Mouse (Mus musculus) small intestine, adult 2 months (tissue): Measurements from ENCODE around the gene Kat7. TPM values are rescaled to one million over a fixed set of nuclear protein-coding genes. Genes with fewer than 3 reads are reported as not detected.

Source experiments
- H3K27ac ChIP-seq: fragments of 200-500 bp; 2 replicates; pipeline ENCODE4 v1.5.1; 2012; ENCODE audit warnings: low read depth, low read length, control low read depth, inconsistent platforms; ENCODE audit not compliant: insufficient read depth
- H3K27me3 ChIP-seq: fragments of 200-500 bp; 2 replicates; pipeline ENCODE4 v1.6.1; 2012; ENCODE audit warnings: mild to moderate bottlenecking, moderate library complexity, low read length, inconsistent platforms; ENCODE audit not compliant: control insufficient read depth, insufficient read depth
- H3K36me3 ChIP-seq: fragments of 200-500 bp; 2 replicates; pipeline ENCODE4 v1.6.1; 2012; ENCODE audit warnings: mild to moderate bottlenecking, low read length, control low read depth, inconsistent platforms; ENCODE audit not compliant: control insufficient read depth, insufficient read depth
- H3K4me1 ChIP-seq: fragments of 200-500 bp; 2 replicates; pipeline ENCODE4 v1.6.1; 2012; ENCODE audit warnings: low read length, inconsistent platforms, mixed read lengths; ENCODE audit not compliant: control insufficient read depth, insufficient read depth, insufficient read length
- H3K4me3 ChIP-seq: fragments of 200-500 bp; 2 replicates; pipeline ENCODE4 v1.5.1; 2012; ENCODE audit warnings: low read depth, mild to moderate bottlenecking, control low read depth, inconsistent platforms, low read length, moderate library complexity
- CTCF ChIP-seq: fragments of 200-500 bp; IDR thresholded peaks from 2 replicates; pipeline ENCODE4 v1.5.1; 2012; ENCODE audit warnings: low read depth, mild to moderate bottlenecking, control low read depth, inconsistent platforms, low read length, moderate library complexity, mixed read lengths; ENCODE audit not compliant: insufficient replicate concordance, insufficient read length; ENCODE audit errors: extremely low read depth
- POLR2A ChIP-seq: fragments of 200-500 bp; IDR thresholded peaks from 2 replicates; pipeline ENCODE4 v1.6.1; 2012; ENCODE audit warnings: low read depth, mild to moderate bottlenecking, control low read depth, inconsistent platforms, low read length, moderate library complexity
- WGBS: fragments of 180-500 bp; shearing (Covaris S2); methylation state at CpG from one replicate; pipeline ENCODE4 v1.1.7; 2018; 5-methylcytosine and 5-hydroxymethylcytosine counted together
- polyA plus RNA-seq: library from polyadenylated mRNA; depleted of rRNA; stranded (reverse); fragments of >200 nt; gene quantifications from 2 replicates; pipeline ENCODE4 v1.2.3, GENCODE M21; 2012

The Kat7 gene
- polyA plus RNA-seq, 1 experiment = 19.4 TPM

GRCm38 (mm10) chr11:95254165-95254564, 55.9 kb downstream of the Kat7 start:
- no peaks in the 10 kb centered on the region for H3K36me3 ChIP-seq
- no peaks in the 10 kb centered on the region for H3K27me3 ChIP-seq
- WGBS = 80% methylated on average over 8 of the region's 8 CpGs
- no peak overlapping the region for H3K4me3 ChIP-seq
- peaks cover 3% of the 10 kb centered on the region; the same call in 1 of the 2 replicates for H3K4me1 ChIP-seq
- TF ChIP-seq CTCF = no peak
- H3K27ac ChIP-seq = no peak overlapping the region

- Histone ChIP-seq H3K4me3 (no peak overlapping the region), H3K36me3 (no peaks in the 10 kb centered on the region), H3K27ac (no peak overlapping the region), H3K27me3 (0 out of 2 replicates have a peak, but pooled peaks cover 3% of the 10 kb centered on the region), H3K4me1 (peaks cover 3% of the 10 kb centered on the region; the same call in 1 of the 2 replicates)
- 72% methylated on average over 6 of the region's 6 CpGs for WGBS
- TF ChIP-seq CTCF (no peak), POLR2A (no peak)
Measured at GRCm38 (mm10) chr11:95252104-95252503, 57.9 kb downstream of the Kat7 start.

- TF ChIP-seq POLR2A (no peak; the same call in 1 of the 2 replicates), CTCF (peak; percentile 88; the same call in 1 of the 2 replicates)
- H3K27ac ChIP-seq = no peak overlapping the region
- peaks cover 3% of the 10 kb centered on the region; the same call in 1 of the 2 replicates for H3K4me1 ChIP-seq
- 0 out of 2 replicates have a peak, but pooled peaks cover 3% of the 10 kb centered on the region for H3K27me3 ChIP-seq
- no peak overlapping the region for H3K4me3 ChIP-seq
- 3% methylated on average over 11 of the region's 11 CpGs for WGBS
- no peaks in the 10 kb centered on the region for H3K36me3 ChIP-seq
Measured at GRCm38 (mm10) chr11:95251295-95251694, 58.8 kb downstream of the Kat7 start.

- Histone ChIP-seq H3K4me1 (peaks cover 3% of the 10 kb centered on the region; the same call in 1 of the 2 replicates), H3K4me3 (no peak overlapping the region), H3K27ac (no peak overlapping the region), H3K36me3 (no peaks in the 10 kb centered on the region), H3K27me3 (0 out of 2 replicates have a peak, but pooled peaks cover 3% of the 10 kb centered on the region)
- 46% methylated on average over 10 of the region's 10 CpGs for WGBS
- TF ChIP-seq POLR2A = no peak
- TF ChIP-seq CTCF = no peak
Measured at GRCm38 (mm10) chr11:95250110-95250509, 59.9 kb downstream of the Kat7 start.

- H3K27me3 ChIP-seq = 0 out of 2 replicates have a peak, but pooled peaks cover 3% of the 10 kb centered on the region
- 64% methylated on average over 14 of the region's 14 CpGs for WGBS
- H3K27ac ChIP-seq = no peak overlapping the region
- no peak overlapping the region for H3K4me3 ChIP-seq
- no peaks in the 10 kb centered on the region for H3K36me3 ChIP-seq
- no peak for TF ChIP-seq POLR2A
- no peak for TF ChIP-seq CTCF
- peaks cover 3% of the 10 kb centered on the region; the same call in 1 of the 2 replicates for H3K4me1 ChIP-seq
Measured at GRCm38 (mm10) chr11:95247065-95247464, 63.0 kb downstream of the Kat7 start.

GRCm38 (mm10) chr11:95245456-95245855, 64.6 kb downstream of the Kat7 start:
- WGBS = 50% methylated on average over 7 of the region's 7 CpGs
- TF ChIP-seq POLR2A (no peak), CTCF (no peak)

GRCm38 (mm10) chr11:95242653-95243052, 67.4 kb downstream of the Kat7 start:
- TF ChIP-seq CTCF (no peak), POLR2A (no peak)
- WGBS = 52% methylated on average over 6 of the region's 6 CpGs

More at GRCm38 (mm10) chr11:95245456-95245855, 64.6 kb downstream of the Kat7 start:
- Histone ChIP-seq H3K36me3 (no peaks in the 10 kb centered on the region), H3K27ac (no peak overlapping the region), H3K4me1 (no peaks in the 10 kb centered on the region), H3K4me3 (no peak overlapping the region), H3K27me3 (0 out of 2 replicates have a peak, but pooled peaks cover 3% of the 10 kb centered on the region)

More at GRCm38 (mm10) chr11:95242653-95243052, 67.4 kb downstream of the Kat7 start:
- Histone ChIP-seq H3K4me1 (no peaks in the 10 kb centered on the region), H3K4me3 (no peak overlapping the region), H3K27me3 (no peaks in the 10 kb centered on the region), H3K36me3 (no peaks in the 10 kb centered on the region), H3K27ac (no peak overlapping the region)
